Mouse (Mus musculus): Measurements from ENCODE around the gene Gm26558. TPM values are rescaled to one million over a fixed set of nuclear protein-coding genes. Genes with fewer than 3 reads are reported as not detected.

Gm26558 gene
- polyA plus RNA-seq, 1 experiment from 2014 or later = 3.3 TPM

DNA sequence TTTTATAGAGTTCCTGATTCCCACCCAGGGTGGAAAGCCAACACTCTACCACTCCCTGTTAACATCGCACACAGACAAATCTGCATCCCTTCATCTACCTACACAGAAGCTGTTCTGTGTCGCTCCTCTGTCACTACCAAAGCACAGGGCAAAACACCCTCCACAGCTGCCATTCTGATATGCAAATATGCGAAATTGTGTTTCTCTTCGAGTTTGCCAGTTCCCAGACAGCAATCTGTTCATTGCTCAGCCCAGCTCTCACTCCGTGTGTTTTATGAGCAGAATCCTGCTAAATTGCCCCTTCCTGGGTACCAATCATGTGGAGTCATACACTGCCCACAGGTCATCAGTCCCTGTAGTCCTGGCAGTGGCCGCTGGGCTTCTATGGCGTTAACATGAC is 4.8 kb downstream of the Gm26558 start:
- WGBS = 65% methylated on average over 7 of the region's 7 CpGs
- Histone ChIP-seq H3K9ac (ENCODE audit: low read length) (no peak overlapping the region), H3K9me3 (ENCODE audit: control insufficient read depth, low read length) (no peaks in the 10 kb centered on the region), H3K27ac (ENCODE audit: low read length) (no peak overlapping the region), H3K36me3 (ENCODE audit: control insufficient read depth, insufficient read depth, low read length) (no peaks in the 10 kb centered on the region), H3K4me3 (ENCODE audit: low read length) (no peak overlapping the region), H3K4me2 (ENCODE audit: low read depth, low read length) (no peak overlapping the region), H3K27me3 (ENCODE audit: control insufficient read depth, insufficient read depth, low read depth, low read length) (no peaks in the 10 kb centered on the region), H3K4me1 (replicated peaks; ENCODE audit: control insufficient read depth, insufficient read depth, low read length) (peaks cover 3% of the 10 kb centered on the region; the same call in 1 of the 2 replicates)
- ATAC-seq (ENCODE audit: low read depth) = no peak

- no peak overlapping the region for H3K27ac ChIP-seq (ENCODE audit: low read length)
- ATAC-seq (ENCODE audit: low read depth) = no peak
- no peaks in the 10 kb centered on the region for H3K4me1 ChIP-seq (replicated peaks; ENCODE audit: control insufficient read depth, insufficient read depth, low read length)
- no peaks in the 10 kb centered on the region for H3K27me3 ChIP-seq (ENCODE audit: control insufficient read depth, insufficient read depth, low read depth, low read length)
- no peak overlapping the region for H3K4me2 ChIP-seq (ENCODE audit: low read depth, low read length)
- no peak overlapping the region for H3K4me3 ChIP-seq (ENCODE audit: low read length)
- no peaks in the 10 kb centered on the region for H3K9me3 ChIP-seq (ENCODE audit: control insufficient read depth, low read length)
- H3K9ac ChIP-seq (ENCODE audit: low read length) = no peak overlapping the region
- WGBS = 19% methylated on average over 6 of the region's 6 CpGs
- H3K36me3 ChIP-seq (ENCODE audit: control insufficient read depth, insufficient read depth, low read length) = no peaks in the 10 kb centered on the region
Measured at GRCm38 (mm10) chr2:70651820-70652219, 10.1 kb downstream of the Gm26558 start.

DNA sequence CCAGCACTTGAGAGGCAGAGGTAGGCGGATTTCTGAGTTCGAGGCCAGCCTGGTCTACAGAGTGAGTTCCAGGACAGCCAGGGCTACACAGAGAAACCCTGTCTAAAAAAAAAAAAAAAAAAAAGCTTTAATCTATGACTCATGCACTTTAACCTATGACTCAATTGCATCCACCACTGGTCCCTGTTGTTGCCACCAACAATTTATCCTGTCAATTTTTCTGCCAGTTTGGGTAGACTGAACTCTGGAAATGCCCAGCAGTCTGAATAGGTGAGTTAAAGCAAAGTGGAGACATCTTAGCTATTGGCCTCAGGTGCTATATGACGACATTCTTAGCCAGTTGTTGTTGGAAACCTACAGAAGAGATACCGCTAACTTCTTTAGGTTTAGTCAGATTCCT is 12.4 kb downstream of the Gm26558 start:
- H3K4me1 ChIP-seq (replicated peaks; ENCODE audit: control insufficient read depth, insufficient read depth, low read length) = no peaks in the 10 kb centered on the region
- no peak overlapping the region for H3K27ac ChIP-seq (ENCODE audit: low read length)
- H3K4me2 ChIP-seq (ENCODE audit: low read depth, low read length) = no peak overlapping the region
- H3K27me3 ChIP-seq (ENCODE audit: control insufficient read depth, insufficient read depth, low read depth, low read length) = no peaks in the 10 kb centered on the region
- no peaks in the 10 kb centered on the region for H3K36me3 ChIP-seq (ENCODE audit: control insufficient read depth, insufficient read depth, low read length)
- H3K9ac ChIP-seq (ENCODE audit: low read length) = no peak overlapping the region
- 92% methylated on average over 4 of the region's 4 CpGs for WGBS
- no peaks in the 10 kb centered on the region for H3K9me3 ChIP-seq (ENCODE audit: control insufficient read depth, low read length)
- H3K4me3 ChIP-seq (ENCODE audit: low read length) = no peak overlapping the region
- no peak for ATAC-seq (ENCODE audit: low read depth)

DNA sequence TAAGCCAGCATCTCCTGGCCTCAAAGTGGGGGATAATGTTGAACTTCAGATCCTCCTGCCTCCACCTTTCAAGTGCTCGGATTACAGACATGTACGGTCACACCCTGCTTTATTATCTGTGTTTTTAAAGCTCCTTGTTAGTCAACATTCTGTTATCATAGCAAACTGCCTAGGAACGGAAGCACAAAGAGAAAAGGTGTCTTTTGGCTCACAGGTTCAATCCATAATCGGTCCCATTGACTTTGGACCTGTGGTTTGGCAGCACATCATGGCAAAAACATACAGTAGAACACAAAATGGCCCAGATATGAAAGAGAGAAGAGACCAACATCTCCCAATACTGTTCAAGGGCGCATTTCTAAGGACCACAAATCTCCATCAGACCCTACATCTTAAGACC is 13.6 kb downstream of the Gm26558 start:
- no peaks in the 10 kb centered on the region for H3K27me3 ChIP-seq (ENCODE audit: control insufficient read depth, insufficient read depth, low read depth, low read length)
- H3K9me3 ChIP-seq (ENCODE audit: control insufficient read depth, low read length) = no peaks in the 10 kb centered on the region
- 73% methylated on average over 5 of the region's 5 CpGs for WGBS
- H3K4me2 ChIP-seq (ENCODE audit: low read depth, low read length) = no peak overlapping the region
- H3K4me3 ChIP-seq (ENCODE audit: low read length) = no peak overlapping the region
- H3K4me1 ChIP-seq (replicated peaks; ENCODE audit: control insufficient read depth, insufficient read depth, low read length) = no peaks in the 10 kb centered on the region
- H3K36me3 ChIP-seq (ENCODE audit: control insufficient read depth, insufficient read depth, low read length) = no peaks in the 10 kb centered on the region
- H3K9ac ChIP-seq (ENCODE audit: low read length) = no peak overlapping the region
- ATAC-seq (ENCODE audit: low read depth) = no peak
- no peak overlapping the region for H3K27ac ChIP-seq (ENCODE audit: low read length)

GRCm38 (mm10) chr2:70647681-70648080 is 14.2 kb downstream of the Gm26558 start:
- Histone ChIP-seq H3K36me3 (ENCODE audit: control insufficient read depth, insufficient read depth, low read length) (no peaks in the 10 kb centered on the region), H3K4me3 (ENCODE audit: low read length) (no peak overlapping the region), H3K27ac (ENCODE audit: low read length) (no peak overlapping the region), H3K4me1 (replicated peaks; ENCODE audit: control insufficient read depth, insufficient read depth, low read length) (no peaks in the 10 kb centered on the region), H3K4me2 (ENCODE audit: low read depth, low read length) (no peak overlapping the region), H3K9me3 (ENCODE audit: control insufficient read depth, low read length) (no peaks in the 10 kb centered on the region), H3K9ac (ENCODE audit: low read length) (no peak overlapping the region), H3K27me3 (ENCODE audit: control insufficient read depth, insufficient read depth, low read depth, low read length) (no peaks in the 10 kb centered on the region)
- no peak for ATAC-seq (ENCODE audit: low read depth)
- 49% methylated on average over 4 of the region's 4 CpGs for WGBS

DNA sequence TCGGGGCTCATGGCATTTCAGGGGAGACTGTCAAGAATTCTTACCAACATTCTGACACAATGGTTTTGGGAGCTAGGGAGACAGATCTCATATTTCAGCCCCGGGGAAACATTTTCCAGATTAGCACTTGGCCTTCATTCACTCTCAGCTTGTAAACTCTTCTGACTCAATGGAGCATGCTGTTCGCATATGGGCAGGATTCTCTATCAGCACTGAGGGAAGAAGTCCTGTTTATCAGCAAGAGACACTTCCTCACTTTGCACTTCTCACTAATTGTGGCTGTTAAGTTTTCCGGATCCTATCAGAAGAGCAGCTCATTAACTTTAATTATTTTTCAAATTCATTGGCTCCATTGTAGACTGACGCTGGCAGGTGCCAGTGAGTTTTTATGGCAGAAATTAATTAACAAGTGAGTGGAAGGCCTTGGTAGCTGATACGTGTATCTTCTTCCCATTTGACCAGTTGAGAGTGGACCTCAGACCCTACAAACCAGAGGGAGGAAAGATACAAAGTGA is 16.6 kb downstream of the Gm26558 start:
- ATAC-seq (ENCODE audit: low read depth) = no peak

DNA sequence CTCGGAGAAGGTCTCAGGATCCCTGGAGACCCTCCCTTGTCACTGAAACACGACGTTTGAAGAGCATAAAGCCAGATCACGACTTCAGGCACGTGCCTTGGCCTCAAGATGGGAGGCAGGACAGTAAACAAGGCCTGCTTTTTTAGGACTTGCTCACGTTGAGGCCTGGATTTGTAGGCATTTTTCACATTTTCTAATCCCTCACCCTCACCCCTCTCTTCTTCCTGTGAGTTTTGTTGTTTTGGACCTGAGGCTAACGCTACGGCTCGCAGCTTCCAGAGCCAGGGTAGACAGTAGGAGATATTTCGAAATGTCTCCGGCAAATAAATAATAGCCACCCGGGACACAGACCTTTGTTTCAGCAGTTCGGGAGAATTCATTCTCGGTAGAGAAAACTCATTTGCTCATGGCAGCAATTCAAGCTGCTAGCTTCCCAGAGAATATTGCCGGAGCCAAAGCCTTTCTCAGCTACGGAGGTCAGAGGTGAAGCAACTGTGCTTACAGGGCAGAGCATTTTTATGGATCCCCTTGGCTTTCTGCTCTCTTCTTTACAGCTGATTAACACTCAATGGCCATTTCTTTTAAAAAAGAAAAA is 18.8 kb downstream of the Gm26558 start:
- no peaks in the 10 kb centered on the region for H3K27me3 ChIP-seq (ENCODE audit: control insufficient read depth, insufficient read depth, low read depth, low read length)
- no peak overlapping the region for H3K9ac ChIP-seq (ENCODE audit: low read length)
- H3K4me3 ChIP-seq (ENCODE audit: low read length) = no peak overlapping the region
- no peak overlapping the region for H3K4me2 ChIP-seq (ENCODE audit: low read depth, low read length)
- H3K36me3 ChIP-seq (ENCODE audit: control insufficient read depth, insufficient read depth, low read length) = no peaks in the 10 kb centered on the region
- 50% methylated on average over 16 of the region's 16 CpGs for WGBS
- H3K4me1 ChIP-seq (replicated peaks; ENCODE audit: control insufficient read depth, insufficient read depth, low read length) = no peaks in the 10 kb centered on the region
- H3K27ac ChIP-seq (ENCODE audit: low read length) = no peak overlapping the region
- no peaks in the 10 kb centered on the region for H3K9me3 ChIP-seq (ENCODE audit: control insufficient read depth, low read length)
- no peak for ATAC-seq (ENCODE audit: low read depth)

More for the DNA sequence above, 16.6 kb downstream of the Gm26558 start:
- H3K27ac ChIP-seq (ENCODE audit: low read length) = no peak overlapping the region
- no peak overlapping the region for H3K4me3 ChIP-seq (ENCODE audit: low read length)
- no peak overlapping the region for H3K9ac ChIP-seq (ENCODE audit: low read length)
- no peaks in the 10 kb centered on the region for H3K27me3 ChIP-seq (ENCODE audit: control insufficient read depth, insufficient read depth, low read depth, low read length)
- H3K4me1 ChIP-seq (replicated peaks; ENCODE audit: control insufficient read depth, insufficient read depth, low read length) = no peaks in the 10 kb centered on the region
- H3K9me3 ChIP-seq (ENCODE audit: control insufficient read depth, low read length) = no peaks in the 10 kb centered on the region
- no peak overlapping the region for H3K4me2 ChIP-seq (ENCODE audit: low read depth, low read length)
- WGBS = 73% methylated on average over 6 of the region's 6 CpGs
- no peaks in the 10 kb centered on the region for H3K36me3 ChIP-seq (ENCODE audit: control insufficient read depth, insufficient read depth, low read length)

DNA sequence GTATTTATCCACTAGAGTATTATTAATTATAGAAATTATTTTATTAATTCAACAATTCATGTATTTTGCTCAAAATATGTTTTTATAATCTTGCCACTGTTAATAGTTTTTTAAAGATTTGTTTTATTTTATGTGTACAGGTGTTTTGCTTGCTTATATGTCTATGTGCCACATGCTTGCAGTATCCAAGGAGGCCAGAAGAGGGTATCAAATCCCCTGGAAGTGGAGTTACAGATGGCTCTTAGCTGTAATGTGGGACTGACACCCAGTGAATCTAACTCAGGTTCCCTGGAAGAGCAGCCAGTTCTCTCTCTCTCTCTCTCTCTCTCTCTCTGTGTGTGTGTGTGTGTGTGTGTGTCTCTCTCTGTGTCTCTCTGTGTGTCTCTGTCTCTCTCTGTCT is 20.9 kb downstream of the Gm26558 start:
- Histone ChIP-seq H3K27me3 (ENCODE audit: control insufficient read depth, insufficient read depth, low read depth, low read length) (no peaks in the 10 kb centered on the region), H3K9me3 (ENCODE audit: control insufficient read depth, low read length) (no peaks in the 10 kb centered on the region)
- no peak for ATAC-seq (ENCODE audit: low read depth)

DNA sequence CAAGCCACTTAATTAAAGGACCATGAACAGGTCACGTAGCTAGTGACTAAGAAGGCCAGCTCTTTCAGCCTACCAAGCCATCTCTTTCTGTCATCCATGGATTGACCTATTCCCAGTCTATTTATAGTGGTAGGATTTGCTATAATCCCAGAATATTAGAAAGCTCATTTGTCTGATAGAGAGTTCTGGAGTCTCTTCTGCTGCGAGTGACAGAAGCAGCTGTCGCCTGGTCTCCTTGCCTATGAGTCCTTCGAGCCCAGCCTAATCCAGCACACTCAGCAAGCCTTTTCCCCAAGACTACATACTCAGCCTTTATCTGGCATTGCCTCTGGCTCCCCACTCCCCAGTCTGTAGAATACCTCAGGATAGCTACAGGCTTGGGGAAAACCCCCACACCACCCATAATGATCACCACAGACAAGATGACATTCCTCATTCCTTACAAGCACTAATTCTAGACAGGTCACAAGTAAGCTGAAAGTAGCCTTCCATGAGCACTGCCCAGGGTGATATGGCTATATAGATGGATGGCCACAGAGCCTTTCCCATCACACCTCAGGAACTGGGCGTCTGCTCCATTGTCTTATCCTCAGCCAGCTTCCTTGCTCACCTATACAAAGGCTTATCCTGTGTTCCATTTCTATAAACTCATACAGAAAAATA is 27.7 kb downstream of the Gm26558 start:
- Histone ChIP-seq H3K36me3 (ENCODE audit: control insufficient read depth, insufficient read depth, low read length) (no peaks in the 10 kb centered on the region), H3K4me3 (ENCODE audit: low read length) (no peak overlapping the region), H3K9me3 (ENCODE audit: control insufficient read depth, low read length) (no peaks in the 10 kb centered on the region), H3K4me1 (replicated peaks; ENCODE audit: control insufficient read depth, insufficient read depth, low read length) (no peaks in the 10 kb centered on the region), H3K27me3 (ENCODE audit: control insufficient read depth, insufficient read depth, low read depth, low read length) (no peaks in the 10 kb centered on the region), H3K9ac (ENCODE audit: low read length) (no peak overlapping the region), H3K4me2 (ENCODE audit: low read depth, low read length) (no peak overlapping the region), H3K27ac (ENCODE audit: low read length) (no peak overlapping the region)
- WGBS = 79% methylated on average over 5 of the region's 5 CpGs
- ATAC-seq (ENCODE audit: low read depth) = no peak

More for the DNA sequence above, 20.9 kb downstream of the Gm26558 start:
- H3K9ac ChIP-seq (ENCODE audit: low read length) = no peak overlapping the region
- no peak overlapping the region for H3K4me2 ChIP-seq (ENCODE audit: low read depth, low read length)
- H3K4me3 ChIP-seq (ENCODE audit: low read length) = no peak overlapping the region
- H3K4me1 ChIP-seq (replicated peaks; ENCODE audit: control insufficient read depth, insufficient read depth, low read length) = no peaks in the 10 kb centered on the region
- no peak overlapping the region for H3K27ac ChIP-seq (ENCODE audit: low read length)
- H3K36me3 ChIP-seq (ENCODE audit: control insufficient read depth, insufficient read depth, low read length) = no peaks in the 10 kb centered on the region

All from lung, embryonic 16.5 days (tissue).